Mouse (Mus musculus): Measurements from ENCODE around the gene Zfp865.
A peak's percentile ranks its signal among the peaks of the same experiment; 100 is the strongest.
"Not testable (repeated sequence)": the region's sequence is repeated elsewhere in the genome, so short reads cannot be mapped to it uniquely, and the experiment has no call there.

Gene Zfp865

GRCm38 (mm10) chr7:5015118-5016001 is 4.8 kb upstream of the Zfp865 start, which contains the start of gene Gm44973:
Gm44973 (plus strand) TSS chr7:5015496.
- DNase-seq (ENCODE audit: low spot score in 2 of 2): peak; percentile 85 to 93

GRCm38 (mm10) chr7:5016057-5016456 is 4.1 kb upstream of the Zfp865 start:
- no peak for DNase-seq (ENCODE audit: low spot score in 2 of 2)

- DNase-seq (ENCODE audit: low spot score in 2 of 2): no peak
Observed at GRCm38 (mm10) chr7:5016920-5017319, 3.3 kb upstream of the Zfp865 start.

- DNase-seq (ENCODE audit: low spot score in 2 of 2): no peak
Observed at GRCm38 (mm10) chr7:5017352-5017751, 2.8 kb upstream of the Zfp865 start.

GRCm38 (mm10) chr7:5017931-5018330 is 2.2 kb upstream of the Zfp865 start:
- DNase-seq (ENCODE audit: low spot score in 2 of 2): no peak

- DNase-seq (ENCODE audit: low spot score in 2 of 2): not testable (repeated sequence)
Observed at GRCm38 (mm10) chr7:5019576-5019975, 600 bp upstream of the Zfp865 start.

- DNase-seq (ENCODE audit: low spot score in 2 of 2): no peak
Observed at GRCm38 (mm10) chr7:5020685-5021084, 509 bp downstream of the Zfp865 start.

- DNase-seq (ENCODE audit: low spot score in 2 of 2): no peak
Observed at GRCm38 (mm10) chr7:5021197-5021596, 1.0 kb downstream of the Zfp865 start.

GRCm38 (mm10) chr7:5029543-5029942 is 9.4 kb downstream of the Zfp865 start:
- no peak for DNase-seq (ENCODE audit: low spot score in 2 of 2)

GRCm38 (mm10) chr7:5029946-5030345 is 9.8 kb downstream of the Zfp865 start:
- DNase-seq (ENCODE audit: low spot score in 2 of 2): no peak

- DNase-seq (ENCODE audit: low spot score in 2 of 2): no peak
Observed at GRCm38 (mm10) chr7:5030554-5031275, 10.5 kb downstream of the Zfp865 start.

- DNase-seq (ENCODE audit: low spot score in 2 of 2): no peak
Observed at GRCm38 (mm10) chr7:5031496-5031895, 11.3 kb downstream of the Zfp865 start.

GRCm38 (mm10) chr7:5033818-5034217 is 13.6 kb downstream of the Zfp865 start, which contains the start of gene 4632433K11Rik:
4632433K11Rik (plus strand) TSS chr7:5034118.
- DNase-seq (ENCODE audit: low spot score in 2 of 2): no peak

- no peak for DNase-seq (ENCODE audit: low spot score in 2 of 2)
Observed at GRCm38 (mm10) chr7:5035628-5036027, 15.5 kb downstream of the Zfp865 start.

- DNase-seq (ENCODE audit: low spot score in 2 of 2): no peak
Observed at GRCm38 (mm10) chr7:5036136-5036535, 16.0 kb downstream of the Zfp865 start.

- no peak for DNase-seq (ENCODE audit: low spot score in 2 of 2)
Observed at GRCm38 (mm10) chr7:5037026-5037425, 16.9 kb downstream of the Zfp865 start.

- no peak for DNase-seq (ENCODE audit: low spot score in 2 of 2)
Observed at GRCm38 (mm10) chr7:5037467-5037866, 17.3 kb downstream of the Zfp865 start.

GRCm38 (mm10) chr7:5038109-5038732 is 18.0 kb downstream of the Zfp865 start, which contains the start of gene Zfp784:
Zfp784 (minus strand) TSS chr7:5038446.
- peak; percentile 87 to 93 for DNase-seq (ENCODE audit: low spot score in 2 of 2)

GRCm38 (mm10) chr7:5038940-5039339 is 18.8 kb downstream of the Zfp865 start:
- no peak for DNase-seq (ENCODE audit: low spot score in 2 of 2)

GRCm38 (mm10) chr7:5044981-5045380 is 24.8 kb downstream of the Zfp865 start:
- no peak for DNase-seq (ENCODE audit: low spot score in 2 of 2)

- DNase-seq (ENCODE audit: low spot score in 2 of 2): no peak
Observed at GRCm38 (mm10) chr7:5046112-5046511, 25.9 kb downstream of the Zfp865 start.

- DNase-seq (ENCODE audit: low spot score in 2 of 2): no peak
Observed at GRCm38 (mm10) chr7:5047313-5047712, 27.1 kb downstream of the Zfp865 start.
